Mouse (Mus musculus) forebrain, postnatal 0 days (tissue): ENCODE results near the gene Gria2. TPM values are rescaled to one million over a fixed set of nuclear protein-coding genes. Genes with fewer than 3 reads are reported as not detected.

Experiments
- ATAC-seq: fragments of 200-750 bp; cut with Nextera tagmentation; 2 replicates; pipeline ENCODE4 v1.8.0; 2017; ENCODE audit warnings: mild to moderate bottlenecking, moderate library complexity
- DNase-seq: peaks from one replicate; pipeline ENCODE4 v3.0.0-alpha.2; 2015
- H3K27ac ChIP-seq: fragments of 300-500 bp; sonication (generic); 2 replicates; pipeline ENCODE4 v1.5.1; 2014; ENCODE audit warnings: low read depth, mild to moderate bottlenecking, antibody characterized with exemption, low read length, moderate library complexity, mixed read lengths
- H3K27me3 ChIP-seq: fragments of 300-500 bp; sonication (generic); 2 replicates; pipeline ENCODE4 v1.6.1; 2014; ENCODE audit warnings: mild to moderate bottlenecking, low read length, mixed read lengths; ENCODE audit not compliant: insufficient read depth
- H3K36me3 ChIP-seq: fragments of 300-500 bp; sonication (generic); 2 replicates; pipeline ENCODE4 v1.6.1; 2014; ENCODE audit warnings: mild to moderate bottlenecking, moderate library complexity; ENCODE audit not compliant: insufficient read depth
- H3K4me1 ChIP-seq: fragments of 300-500 bp; sonication (generic); 2 replicates; pipeline ENCODE4 v1.6.1; 2014; ENCODE audit warnings: antibody characterized with exemption; ENCODE audit not compliant: insufficient read depth
- H3K4me2 ChIP-seq: fragments of 300-500 bp; sonication (generic); 2 replicates; pipeline ENCODE4 v1.6.1; 2014; ENCODE audit warnings: low read depth, mild to moderate bottlenecking, moderate library complexity
- H3K4me3 ChIP-seq: fragments of 300-500 bp; sonication (generic); 2 replicates; pipeline ENCODE4 v1.5.1; 2014; ENCODE audit warnings: low read depth, low read length, mixed read lengths
- H3K9ac ChIP-seq: fragments of 300-500 bp; sonication (generic); 2 replicates; pipeline ENCODE4 v1.6.1; 2014; ENCODE audit warnings: mild to moderate bottlenecking
- H3K9me3 ChIP-seq: fragments of 300-500 bp; sonication (generic); 2 replicates; pipeline ENCODE4 v1.6.1; 2016; ENCODE audit warnings: low read length
- CTCF ChIP-seq: sonication (generic); IDR thresholded peaks from 2 replicates; pipeline ENCODE4 v1.5.1; 2016; ENCODE audit warnings: antibody characterized with exemption, control low read depth, low read depth
- WGBS: fragments of 180-500 bp; shearing (Covaris S2); extraction: QIAGEN DNeasy Blood & Tissue Kit; methylation state at CpG from one replicate; pipeline ENCODE4 v1.1.7; 2014; 5-methylcytosine and 5-hydroxymethylcytosine counted together
- polyA plus RNA-seq: library from polyadenylated mRNA; unstranded; fragments of >200 nt; fragmentation: Nextera tagmentation; extraction: Ambion mirVana; gene quantifications from 2 replicates; pipeline ENCODE4 v1.2.1, GENCODE M21; 2015
- total RNA-seq: library from RNA; depleted of rRNA; stranded (reverse); fragments of >200 nt; gene quantifications from 2 replicates; pipeline ENCODE4 v1.2.3, GENCODE M21; 2014; rRNA removed

Gria2 gene
- total RNA-seq (281 and 308 TPM in 2 replicates), polyA plus RNA-seq (101 and 159 TPM in 2 replicates)

- ATAC-seq (peak; percentile 92), DNase-seq (peak; percentile 96)
- Histone ChIP-seq H3K4me2 (peak within 1 kb of the TSS; percentile 63), H3K27ac (peak within 1 kb of the TSS; percentile 95), H3K9me3 (no peaks in the 10 kb centered on the region), H3K4me3 (peak within 1 kb of the TSS; percentile 73), H3K27me3 (no peaks in the 10 kb centered on the region), H3K36me3 (no peaks in the 10 kb centered on the region), H3K4me1 (peaks cover 3% of the 10 kb centered on the region; the same call in 1 of the 2 replicates), H3K9ac (peak within 1 kb of the TSS; percentile 87)
- WGBS, result under 1% methylated on average over 35 of the region's 35 CpGs
- TF ChIP-seq CTCF, result no peak
These were observed at the start of gene Gria2 for GRCm38 (mm10) chr3:80802596-80803081. Gene Gria2, minus strand, starts transcription at chr3:80802835.

- no peak overlapping the region for H3K4me3 ChIP-seq
- no peak overlapping the region for H3K9ac ChIP-seq
- no peak for ATAC-seq
- H3K27ac ChIP-seq, result no peak overlapping the region
- no peaks in the 10 kb centered on the region for H3K9me3 ChIP-seq
- TF ChIP-seq CTCF, result no peak
- no peaks in the 10 kb centered on the region for H3K4me1 ChIP-seq
- H3K4me2 ChIP-seq, result no peak overlapping the region
- WGBS, result 86% methylated on average over 10 of the region's 10 CpGs
- H3K27me3 ChIP-seq, result no peaks in the 10 kb centered on the region
- peaks cover 12% of the 10 kb centered on the region for H3K36me3 ChIP-seq
- DNase-seq, result no peak
These were observed 48.3 kb upstream of the Gria2 start for GRCm38 (mm10) chr3:80850947-80851346.

DNA sequence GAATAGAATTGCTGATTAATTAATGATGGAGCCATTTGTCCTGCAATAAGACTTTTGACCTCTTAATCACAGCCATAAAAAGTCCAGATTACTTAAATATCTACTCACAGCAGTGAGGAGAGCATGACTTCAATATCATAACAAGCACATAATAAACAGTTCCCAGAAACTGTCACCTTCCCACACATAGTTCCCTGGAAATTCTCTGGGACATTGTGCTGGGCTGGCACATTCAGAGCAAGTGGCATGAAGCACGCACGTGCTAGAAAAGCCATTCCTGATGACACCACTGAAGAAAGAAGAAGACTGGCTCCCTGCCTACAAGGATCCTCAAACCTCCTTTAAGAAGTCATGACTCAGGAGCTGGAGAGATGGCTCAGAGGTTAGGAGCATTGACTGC is 43.0 kb upstream of the Gria2 start:
- no peak overlapping the region for H3K4me3 ChIP-seq
- no peak overlapping the region for H3K27ac ChIP-seq
- H3K9me3 ChIP-seq, result no peaks in the 10 kb centered on the region
- no peak overlapping the region for H3K4me2 ChIP-seq
- DNase-seq (no peak), ATAC-seq (no peak)
- no peak overlapping the region for H3K9ac ChIP-seq
- no peak for TF ChIP-seq CTCF
- no peaks in the 10 kb centered on the region for H3K27me3 ChIP-seq
- H3K36me3 ChIP-seq, result 0 out of 2 replicates have a peak, but pooled peaks cover 3% of the 10 kb centered on the region
- WGBS, result 80% methylated on average over 2 of the region's 2 CpGs
- H3K4me1 ChIP-seq, result no peaks in the 10 kb centered on the region

- H3K36me3 ChIP-seq, result no peaks in the 10 kb centered on the region
- H3K4me2 ChIP-seq, result no peak overlapping the region
- no peak overlapping the region for H3K9ac ChIP-seq
- no peak overlapping the region for H3K4me3 ChIP-seq
- no peaks in the 10 kb centered on the region for H3K4me1 ChIP-seq
- DNase-seq, result no peak
- H3K9me3 ChIP-seq, result no peaks in the 10 kb centered on the region
- WGBS, result 83% methylated on average over 5 of the region's 5 CpGs
- no peak overlapping the region for H3K27ac ChIP-seq
- no peak for ATAC-seq
- TF ChIP-seq CTCF, result no peak
- no peaks in the 10 kb centered on the region for H3K27me3 ChIP-seq
These were observed 37.2 kb upstream of the Gria2 start for GRCm38 (mm10) chr3:80839845-80840244.

GRCm38 (mm10) chr3:80837583-80837982 is 34.9 kb upstream of the Gria2 start:
- no peak overlapping the region for H3K4me2 ChIP-seq
- H3K4me3 ChIP-seq, result no peak overlapping the region
- DNase-seq, result no peak
- 40% methylated on average over 3 of the region's 3 CpGs for WGBS
- no peaks in the 10 kb centered on the region for H3K9me3 ChIP-seq
- no peak overlapping the region for H3K9ac ChIP-seq
- H3K27ac ChIP-seq, result no peak overlapping the region
- no peaks in the 10 kb centered on the region for H3K27me3 ChIP-seq
- no peak for ATAC-seq
- no peak for TF ChIP-seq CTCF
- H3K4me1 ChIP-seq, result no peaks in the 10 kb centered on the region
- H3K36me3 ChIP-seq, result no peaks in the 10 kb centered on the region

DNA sequence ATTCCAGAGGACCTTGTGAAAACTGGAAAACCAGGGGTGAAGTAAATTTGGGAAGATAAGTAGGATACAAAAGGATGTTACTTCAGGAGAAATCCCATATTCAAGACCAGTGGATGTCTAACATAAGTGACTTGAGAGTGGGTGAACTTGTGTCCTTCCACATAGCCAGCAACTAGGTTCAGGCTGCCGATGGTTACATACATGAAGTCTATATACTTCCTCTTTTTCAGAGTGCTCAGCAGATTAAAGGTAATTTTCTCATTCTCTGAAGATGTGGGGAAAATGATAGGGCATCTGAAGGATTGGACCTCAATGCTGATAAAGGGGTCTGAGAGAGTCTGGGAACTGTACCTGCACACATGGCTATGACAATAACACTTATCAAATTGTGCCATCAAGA is 21.3 kb upstream of the Gria2 start:
- Histone ChIP-seq H3K9me3 (no peaks in the 10 kb centered on the region), H3K36me3 (no peaks in the 10 kb centered on the region), H3K27me3 (no peaks in the 10 kb centered on the region), H3K27ac (no peak overlapping the region), H3K4me3 (no peak overlapping the region), H3K4me2 (no peak overlapping the region), H3K4me1 (no peaks in the 10 kb centered on the region), H3K9ac (no peak overlapping the region)
- no peak for ATAC-seq
- no peak for TF ChIP-seq CTCF
- WGBS, result 98% methylated on average over 1 of the region's 1 CpGs
- no peak for DNase-seq

GRCm38 (mm10) chr3:80818619-80819018 is 16.0 kb upstream of the Gria2 start:
- DNase-seq (no peak), ATAC-seq (no peak)
- H3K27ac ChIP-seq, result no peak overlapping the region
- H3K4me1 ChIP-seq, result no peaks in the 10 kb centered on the region
- H3K4me3 ChIP-seq, result no peak overlapping the region
- no peaks in the 10 kb centered on the region for H3K36me3 ChIP-seq
- H3K9ac ChIP-seq, result no peak overlapping the region
- no peak for TF ChIP-seq CTCF
- H3K27me3 ChIP-seq, result no peaks in the 10 kb centered on the region
- WGBS, result 93% methylated on average over 1 of the region's 1 CpGs
- no peaks in the 10 kb centered on the region for H3K9me3 ChIP-seq
- H3K4me2 ChIP-seq, result no peak overlapping the region

DNA sequence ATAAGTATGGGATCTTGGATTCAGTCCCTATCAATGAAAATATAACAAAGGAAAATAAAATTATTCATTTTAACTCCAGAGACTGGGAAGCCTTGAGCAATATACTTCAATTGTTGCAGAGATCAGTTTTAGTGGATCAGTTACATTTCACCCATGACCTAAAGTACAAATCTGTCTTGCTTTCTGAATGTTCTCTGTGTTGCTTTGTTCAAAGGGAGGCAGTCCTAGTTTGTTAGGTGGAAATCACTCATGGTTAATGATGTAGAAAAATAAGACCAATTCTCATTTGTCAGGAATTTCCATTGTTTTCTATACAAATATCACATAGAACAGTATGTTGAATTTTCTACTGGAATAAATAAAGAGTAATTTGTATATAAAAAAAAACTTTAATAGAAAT is 11.1 kb upstream of the Gria2 start:
- ATAC-seq, result no peak
- no peaks in the 10 kb centered on the region for H3K9me3 ChIP-seq
- no peak overlapping the region for H3K9ac ChIP-seq
- TF ChIP-seq CTCF, result no peak
- H3K27me3 ChIP-seq, result no peaks in the 10 kb centered on the region
- H3K27ac ChIP-seq, result no peak overlapping the region
- no peaks in the 10 kb centered on the region for H3K4me1 ChIP-seq
- H3K36me3 ChIP-seq, result no peaks in the 10 kb centered on the region
- no peak overlapping the region for H3K4me3 ChIP-seq
- no peak overlapping the region for H3K4me2 ChIP-seq
- no peak for DNase-seq
